Mouse (Mus musculus) forebrain, embryonic 14.5 days (tissue): ENCODE data around the gene Casq2. TPM values are rescaled to one million over a fixed set of nuclear protein-coding genes. Genes with fewer than 3 reads are reported as not detected.
"Not testable (repeated sequence)": the region's sequence is repeated elsewhere in the genome, so short reads cannot be mapped to it uniquely, and the experiment has no call there.

ENCODE experiments used
- ATAC-seq: fragments of 200-750 bp; cut with Nextera tagmentation; 2 replicates; pipeline ENCODE4 v1.8.0; 2017; ENCODE audit warnings: mild to moderate bottlenecking, moderate library complexity
- DNase-seq: peaks from one replicate; pipeline ENCODE4 v3.0.0-alpha.2; 2015; ENCODE audit warnings: low spot score
- H3K27ac ChIP-seq: fragments of 300-500 bp; sonication (generic); 2 replicates; pipeline ENCODE4 v1.5.1; 2014; ENCODE audit warnings: low read depth, mild to moderate bottlenecking, control low read depth, low read length, moderate library complexity
- H3K27me3 ChIP-seq: fragments of 300-500 bp; sonication (generic); replicated peaks from 2 replicates; pipeline ENCODE4 v1.6.1; 2014; ENCODE audit warnings: low read length, control low read depth, mixed read lengths; ENCODE audit not compliant: control insufficient read depth, insufficient read depth
- H3K36me3 ChIP-seq: fragments of 300-500 bp; sonication (generic); 2 replicates; pipeline ENCODE4 v1.6.1; 2014; ENCODE audit warnings: low read length, control low read depth; ENCODE audit not compliant: control insufficient read depth, insufficient read depth
- H3K4me1 ChIP-seq: fragments of 300-500 bp; sonication (generic); 2 replicates; pipeline ENCODE4 v1.6.1; 2014; ENCODE audit warnings: antibody characterized with exemption, low read length, control low read depth; ENCODE audit not compliant: control insufficient read depth, insufficient read depth
- H3K4me2 ChIP-seq: fragments of 300-500 bp; sonication (generic); 2 replicates; pipeline ENCODE4 v1.6.1; 2014; ENCODE audit warnings: mild to moderate bottlenecking, control low read depth, low read length
- H3K4me3 ChIP-seq: fragments of 300-500 bp; sonication (generic); 2 replicates; pipeline ENCODE4 v1.5.1; 2014; ENCODE audit warnings: low read depth, low read length, control low read depth
- H3K9ac ChIP-seq: fragments of 300-500 bp; sonication (generic); 2 replicates; pipeline ENCODE4 v1.6.1; 2014; ENCODE audit warnings: mild to moderate bottlenecking, low read length, control low read depth, moderate library complexity
- H3K9me3 ChIP-seq: fragments of 300-500 bp; sonication (generic); replicated peaks from 2 replicates; pipeline ENCODE4 v1.6.1; 2016; ENCODE audit warnings: low read length, control low read depth, mixed read lengths; ENCODE audit not compliant: control insufficient read depth
- WGBS: fragments of 180-500 bp; shearing (Covaris S2); extraction: QIAGEN DNeasy Blood & Tissue Kit; methylation state at CpG from one replicate; pipeline ENCODE4 v1.1.7; 2014; 5-methylcytosine and 5-hydroxymethylcytosine counted together
- polyA plus RNA-seq: library from polyadenylated mRNA; unstranded; fragments of >200 nt; fragmentation: Nextera tagmentation; extraction: Ambion mirVana; gene quantifications from 2 replicates; pipeline ENCODE4 v1.2.1, GENCODE M21; 2014

Gene Casq2
- polyA plus RNA-seq, 1 experiment from 2014 or later, result 0.48 TPM

- H3K9me3 ChIP-seq, result no peaks in the 10 kb centered on the region
- H3K36me3 ChIP-seq, result no peaks in the 10 kb centered on the region
- no peak overlapping the region for H3K27ac ChIP-seq
- no peak overlapping the region for H3K4me2 ChIP-seq
- no peak overlapping the region for H3K4me3 ChIP-seq
- no peak for ATAC-seq
- H3K9ac ChIP-seq, result no peak overlapping the region
- H3K4me1 ChIP-seq, result peaks cover 8% of the 10 kb centered on the region; the same call in 1 of the 2 replicates
- whole genome bisulfite sequencing, result 81% methylated on average over 14 of the region's 14 CpGs
- H3K27me3 ChIP-seq, result no peaks in the 10 kb centered on the region
- DNase-seq, result no peak
Observed at GRCm38 (mm10) chr3:102158759-102159422, 72.7 kb downstream of the Casq2 start.

DNA sequence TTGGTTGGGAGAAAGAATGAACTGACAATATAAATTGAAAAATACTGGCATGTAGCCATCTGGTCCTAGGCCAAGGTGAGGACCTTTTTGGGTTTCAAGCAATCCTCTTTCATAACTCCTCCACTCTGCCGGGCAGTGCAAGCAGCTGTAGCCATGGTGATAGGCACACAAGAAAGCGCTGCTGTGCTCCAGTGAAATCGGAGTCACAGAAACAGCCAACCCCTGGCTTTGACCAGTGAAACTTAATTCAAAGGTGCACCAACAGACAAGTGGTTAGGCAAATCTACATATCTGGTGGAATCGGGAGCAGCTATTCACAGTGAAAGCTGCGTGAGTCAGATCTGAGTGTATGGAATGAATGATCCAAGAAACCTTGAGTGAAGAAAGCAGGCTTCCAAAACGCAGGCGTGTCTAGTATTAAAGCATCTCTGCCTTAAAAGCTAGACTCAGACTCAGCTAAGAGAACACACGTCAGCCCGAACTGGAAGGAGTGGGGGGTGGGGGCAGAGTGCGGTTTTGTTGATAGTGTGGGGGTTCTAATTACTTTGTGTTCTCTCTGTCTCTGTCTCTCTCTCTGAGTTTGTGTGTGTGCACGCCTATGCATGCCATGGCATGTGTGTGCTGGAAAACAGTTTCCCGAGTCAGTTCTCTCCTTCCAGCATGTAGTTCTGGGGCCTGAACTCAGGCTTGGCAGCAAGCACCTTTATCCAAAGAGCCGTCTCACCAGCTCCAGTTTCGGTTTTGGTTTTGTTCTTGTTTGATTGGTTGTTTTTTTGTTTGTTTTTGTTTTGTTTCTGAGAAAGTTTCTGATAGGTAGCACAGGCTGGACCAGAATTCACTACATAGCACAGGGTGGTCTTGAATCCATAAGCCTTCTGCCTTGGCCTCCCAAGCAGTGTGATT is 73.5 kb downstream of the Casq2 start:
- no peak overlapping the region for H3K27ac ChIP-seq
- ATAC-seq (peak; percentile 69; the same call in 1 of the 2 replicates), DNase-seq (peak; percentile 57)
- no peak overlapping the region for H3K4me2 ChIP-seq
- H3K4me3 ChIP-seq, result no peak overlapping the region
- no peak overlapping the region for H3K9ac ChIP-seq
- no peaks in the 10 kb centered on the region for H3K36me3 ChIP-seq
- H3K9me3 ChIP-seq, result no peaks in the 10 kb centered on the region
- WGBS, result 58% methylated on average over 14 of the region's 14 CpGs
- H3K27me3 ChIP-seq, result no peaks in the 10 kb centered on the region
- peaks cover 8% of the 10 kb centered on the region; the same call in 1 of the 2 replicates for H3K4me1 ChIP-seq

GRCm38 (mm10) chr3:102163861-102164260 is 77.6 kb downstream of the Casq2 start:
- not testable (repeated sequence) for H3K27ac ChIP-seq, H3K9me3 ChIP-seq, H3K4me3 ChIP-seq, DNase-seq, ATAC-seq, H3K36me3 ChIP-seq, H3K4me2 ChIP-seq, H3K27me3 ChIP-seq, H3K9ac ChIP-seq
- peaks cover 16% of the 10 kb centered on the region; the same call in 1 of the 2 replicates for H3K4me1 ChIP-seq
- 70% methylated on average over 1 of the region's 1 CpGs for WGBS

- Histone ChIP-seq H3K27me3 (no peaks in the 10 kb centered on the region), H3K4me1 (peaks cover 17% of the 10 kb centered on the region), H3K4me2 (no peak overlapping the region), H3K9me3 (no peaks in the 10 kb centered on the region), H3K27ac (no peak overlapping the region), H3K4me3 (no peak overlapping the region), H3K9ac (no peak overlapping the region), H3K36me3 (no peaks in the 10 kb centered on the region)
- ATAC-seq (no peak), DNase-seq (no peak)
- 66% methylated on average over 4 of the region's 4 CpGs for WGBS
Observed at GRCm38 (mm10) chr3:102164911-102165310, 78.7 kb downstream of the Casq2 start.

- Histone ChIP-seq H3K4me3 (no peak overlapping the region), H3K4me1 (peaks cover 18% of the 10 kb centered on the region), H3K4me2 (no peak overlapping the region), H3K27ac (no peak overlapping the region), H3K27me3 (no peaks in the 10 kb centered on the region), H3K36me3 (no peaks in the 10 kb centered on the region), H3K9ac (no peak overlapping the region), H3K9me3 (no peaks in the 10 kb centered on the region)
- DNase-seq (no peak), ATAC-seq (no peak)
- 90% methylated on average over 21 of the region's 21 CpGs for WGBS
Observed at GRCm38 (mm10) chr3:102165536-102166286, 79.5 kb downstream of the Casq2 start.

DNA sequence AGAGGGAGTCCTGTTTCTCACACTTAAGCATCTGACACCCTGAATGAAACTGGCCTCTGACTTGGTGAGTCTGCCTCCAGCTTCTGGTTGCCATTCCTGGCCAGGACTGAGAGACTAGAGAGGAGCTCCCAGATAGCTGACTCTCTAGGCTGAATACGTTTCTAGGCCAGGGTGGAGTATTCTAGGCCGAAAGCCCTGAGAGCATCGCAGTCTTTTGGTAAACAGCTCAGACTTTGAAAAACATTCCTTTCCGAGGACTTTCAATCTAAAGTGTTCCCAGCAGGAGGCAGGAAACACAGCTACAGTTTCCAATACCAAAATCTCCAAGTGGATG is 80.0 kb downstream of the Casq2 start:
- H3K4me2 ChIP-seq, result no peak overlapping the region
- no peak overlapping the region for H3K9ac ChIP-seq
- no peaks in the 10 kb centered on the region for H3K36me3 ChIP-seq
- 68% methylated on average over 4 of the region's 4 CpGs for whole genome bisulfite sequencing
- no peaks in the 10 kb centered on the region for H3K27me3 ChIP-seq
- no peaks in the 10 kb centered on the region for H3K9me3 ChIP-seq
- H3K4me1 ChIP-seq, result peaks cover 18% of the 10 kb centered on the region
- ATAC-seq (no peak), DNase-seq (no peak)
- no peak overlapping the region for H3K4me3 ChIP-seq
- H3K27ac ChIP-seq, result no peak overlapping the region

GRCm38 (mm10) chr3:102166794-102167193 is 80.6 kb downstream of the Casq2 start:
- Histone ChIP-seq H3K9me3 (no peaks in the 10 kb centered on the region), H3K4me3 (no peak overlapping the region), H3K4me1 (peaks cover 18% of the 10 kb centered on the region), H3K9ac (no peak overlapping the region), H3K4me2 (no peak overlapping the region), H3K27ac (no peak overlapping the region), H3K27me3 (no peaks in the 10 kb centered on the region), H3K36me3 (no peaks in the 10 kb centered on the region)
- ATAC-seq (no peak), DNase-seq (no peak)
- 81% methylated on average over 8 of the region's 8 CpGs for WGBS

- Histone ChIP-seq H3K4me2 (no peak overlapping the region), H3K4me3 (no peak overlapping the region), H3K9ac (no peak overlapping the region), H3K36me3 (no peaks in the 10 kb centered on the region), H3K4me1 (peaks cover 18% of the 10 kb centered on the region), H3K9me3 (no peaks in the 10 kb centered on the region), H3K27me3 (no peaks in the 10 kb centered on the region), H3K27ac (no peak overlapping the region)
- DNase-seq (peak; percentile 25), ATAC-seq (no peak)
- 9% methylated on average over 10 of the region's 10 CpGs for WGBS
Observed at GRCm38 (mm10) chr3:102167555-102168210, 81.5 kb downstream of the Casq2 start.
